Mouse (Mus musculus): Measurements from ENCODE around the gene Olfml2b. TPM values are rescaled to one million over a fixed set of nuclear protein-coding genes. Genes with fewer than 3 reads are reported as not detected.

Olfml2b gene
- total RNA-seq, 1 experiment = 2.2 TPM

DNA sequence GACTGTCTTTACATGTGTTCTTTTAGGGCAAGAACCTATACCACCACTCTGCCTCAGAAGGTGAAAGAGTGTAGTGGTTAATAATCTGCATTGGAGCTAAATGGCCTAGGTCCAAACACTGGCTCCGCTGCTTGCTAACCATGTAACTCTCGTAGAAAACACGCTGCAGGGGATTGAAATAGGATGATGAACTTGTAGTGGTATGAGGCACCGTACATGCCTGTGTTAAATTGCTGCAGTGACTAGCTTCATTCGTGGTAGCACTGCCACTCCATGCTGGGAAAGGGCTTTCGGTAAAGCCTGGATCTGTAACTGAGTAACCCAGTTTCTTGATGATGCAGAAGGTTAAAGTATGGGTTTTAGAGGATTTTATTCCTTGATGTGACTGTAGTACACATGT, 59.8 kb downstream of the Olfml2b start:
- H3K36me3 ChIP-seq (ENCODE audit: control insufficient read depth, insufficient read depth, low read length, poor library complexity, severe bottlenecking) = no peaks in the 10 kb centered on the region; the same call in 1 of the 2 replicates
- in situ Hi-C loops (cut with MboI; ENCODE audit: low sequenced_read_pairs in 2 of 2, unreplicated experiment in 2 of 2) = no loop called here
- H3K4me1 ChIP-seq (ENCODE audit: control insufficient read depth in 2 of 2, insufficient read depth in 2 of 2, low read length in 2 of 2, poor library complexity in 1 of 2) = no peaks in the 10 kb centered on the region
- H3K9ac ChIP-seq (ENCODE audit: insufficient read depth, low read depth, low read length, poor library complexity, severe bottlenecking) = no peak overlapping the region
- H3K4me3 ChIP-seq (ENCODE audit: insufficient read depth in 1 of 2, low read depth in 1 of 2, low read length in 2 of 2, poor library complexity in 1 of 2, severe bottlenecking in 1 of 2) = no peak overlapping the region
- H3K9me3 ChIP-seq (ENCODE audit: control insufficient read depth, insufficient read depth, low read depth, low read length) = no peaks in the 10 kb centered on the region
- TF ChIP-seq ZNF384 (IDR thresholded peaks at IDR 0.05; ENCODE audit: low read depth, low read length) (no peak), CHD2 (IDR thresholded peaks at IDR 0.05; ENCODE audit: low read depth, low read length) (no peak), HCFC1 (IDR thresholded peaks at IDR 0.05; ENCODE audit: borderline replicate concordance, insufficient read depth, low read length) (no peak), MAFK (IDR thresholded peaks at IDR 0.05; ENCODE audit: insufficient read depth, low read depth, low read length) (no peak), ZC3H11A (IDR thresholded peaks at IDR 0.05; ENCODE audit: borderline replicate concordance, low read depth, low read length) (no peak)
- no peak for DNase-seq (ENCODE audit: low read depth, low spot score)
- no peak overlapping the region for H3K27ac ChIP-seq (ENCODE audit: insufficient read depth, low read depth, low read length, poor library complexity, severe bottlenecking)

DNA sequence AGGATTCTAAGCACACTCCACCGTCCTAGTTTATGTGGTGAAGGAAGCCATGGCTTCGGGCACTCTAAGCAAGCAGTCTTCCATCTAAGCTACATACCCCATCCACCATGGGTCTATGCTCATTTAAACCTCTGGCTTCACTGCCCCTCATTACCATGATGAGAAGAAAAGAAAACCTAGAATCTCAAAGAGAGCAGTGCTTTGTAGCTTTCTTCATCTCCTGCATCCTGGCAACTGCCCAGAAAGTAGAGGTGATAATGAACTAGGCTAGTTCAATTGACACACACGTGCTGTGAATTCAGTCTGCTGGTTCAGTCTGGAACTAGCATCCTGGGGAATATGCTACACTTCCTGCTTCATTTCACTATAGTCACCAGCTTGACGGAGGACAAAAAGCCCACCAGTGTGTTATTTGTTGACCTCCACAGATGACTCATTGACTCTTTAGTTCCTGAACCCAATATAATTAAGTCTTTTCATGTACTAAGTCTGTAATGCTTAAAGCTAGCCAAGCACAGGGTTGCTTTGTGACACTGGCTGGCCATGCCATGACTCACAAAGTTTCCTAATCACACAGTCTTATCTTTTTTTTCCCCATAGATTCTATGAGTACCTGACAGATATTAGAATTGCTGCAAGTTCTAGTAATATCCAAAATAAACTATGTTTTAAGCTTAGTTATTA, 60.7 kb downstream of the Olfml2b start:
- Histone ChIP-seq H3K27ac (ENCODE audit: insufficient read depth, low read depth, low read length, poor library complexity, severe bottlenecking) (no peak overlapping the region), H3K4me3 (ENCODE audit: insufficient read depth in 1 of 2, low read depth in 1 of 2, low read length in 2 of 2, poor library complexity in 1 of 2, severe bottlenecking in 1 of 2) (no peak overlapping the region), H3K36me3 (ENCODE audit: control insufficient read depth, insufficient read depth, low read length, poor library complexity, severe bottlenecking) (no peaks in the 10 kb centered on the region; the same call in 1 of the 2 replicates), H3K9ac (ENCODE audit: insufficient read depth, low read depth, low read length, poor library complexity, severe bottlenecking) (no peak overlapping the region), H3K9me3 (ENCODE audit: control insufficient read depth, insufficient read depth, low read depth, low read length) (no peaks in the 10 kb centered on the region), H3K4me1 (ENCODE audit: control insufficient read depth in 2 of 2, insufficient read depth in 2 of 2, low read length in 2 of 2, poor library complexity in 1 of 2) (no peaks in the 10 kb centered on the region)
- TF ChIP-seq HCFC1 (IDR thresholded peaks at IDR 0.05; ENCODE audit: borderline replicate concordance, insufficient read depth, low read length) = no peak
- no peak for DNase-seq (ENCODE audit: low read depth, low spot score)
- in situ Hi-C loops (cut with MboI; ENCODE audit: low sequenced_read_pairs in 2 of 2, unreplicated experiment in 2 of 2) = no loop called here

DNA sequence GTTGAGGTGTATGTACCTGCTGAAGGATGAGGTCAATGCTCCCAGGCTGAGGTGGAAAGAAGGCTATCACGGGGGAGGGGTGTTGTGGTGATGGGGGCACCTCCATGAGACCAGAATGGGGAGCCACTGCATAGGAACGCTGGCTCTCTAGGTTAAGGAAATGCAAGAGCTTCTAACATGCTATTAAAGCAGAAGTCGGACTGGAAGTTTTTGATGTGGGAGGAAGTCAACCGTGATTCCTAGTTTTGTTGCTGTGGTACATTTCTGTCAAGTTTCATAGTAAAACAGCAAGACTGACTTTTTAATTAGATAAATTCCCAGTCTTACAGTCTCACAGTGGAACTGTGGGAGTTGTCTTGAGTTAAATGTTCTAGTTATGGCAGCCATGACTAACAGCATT, 61.7 kb downstream of the Olfml2b start:
- no peak overlapping the region for H3K27ac ChIP-seq (ENCODE audit: insufficient read depth, low read depth, low read length, poor library complexity, severe bottlenecking)
- H3K9ac ChIP-seq (ENCODE audit: insufficient read depth, low read depth, low read length, poor library complexity, severe bottlenecking) = no peak overlapping the region
- no peak overlapping the region for H3K4me3 ChIP-seq (ENCODE audit: insufficient read depth in 1 of 2, low read depth in 1 of 2, low read length in 2 of 2, poor library complexity in 1 of 2, severe bottlenecking in 1 of 2)
- no peak for DNase-seq (ENCODE audit: low read depth, low spot score)
- no peaks in the 10 kb centered on the region for H3K9me3 ChIP-seq (ENCODE audit: control insufficient read depth, insufficient read depth, low read depth, low read length)
- H3K4me1 ChIP-seq (ENCODE audit: control insufficient read depth in 2 of 2, insufficient read depth in 2 of 2, low read length in 2 of 2, poor library complexity in 1 of 2) = no peaks in the 10 kb centered on the region
- H3K36me3 ChIP-seq (ENCODE audit: control insufficient read depth, insufficient read depth, low read length, poor library complexity, severe bottlenecking) = no peaks in the 10 kb centered on the region; the same call in 1 of the 2 replicates
- no peak for TF ChIP-seq CHD2 (IDR thresholded peaks at IDR 0.05; ENCODE audit: low read depth, low read length)
- TF ChIP-seq HCFC1 (IDR thresholded peaks at IDR 0.05; ENCODE audit: borderline replicate concordance, insufficient read depth, low read length) = no peak
- TF ChIP-seq ZC3H11A (IDR thresholded peaks at IDR 0.05; ENCODE audit: borderline replicate concordance, low read depth, low read length) = no peak
- TF ChIP-seq ZNF384 (IDR thresholded peaks at IDR 0.05; ENCODE audit: low read depth, low read length) = no peak
- TF ChIP-seq MAFK (IDR thresholded peaks at IDR 0.05; ENCODE audit: insufficient read depth, low read depth, low read length) = no peak
- in situ Hi-C loops (cut with MboI; ENCODE audit: low sequenced_read_pairs in 2 of 2, unreplicated experiment in 2 of 2) = no loop called here

DNA sequence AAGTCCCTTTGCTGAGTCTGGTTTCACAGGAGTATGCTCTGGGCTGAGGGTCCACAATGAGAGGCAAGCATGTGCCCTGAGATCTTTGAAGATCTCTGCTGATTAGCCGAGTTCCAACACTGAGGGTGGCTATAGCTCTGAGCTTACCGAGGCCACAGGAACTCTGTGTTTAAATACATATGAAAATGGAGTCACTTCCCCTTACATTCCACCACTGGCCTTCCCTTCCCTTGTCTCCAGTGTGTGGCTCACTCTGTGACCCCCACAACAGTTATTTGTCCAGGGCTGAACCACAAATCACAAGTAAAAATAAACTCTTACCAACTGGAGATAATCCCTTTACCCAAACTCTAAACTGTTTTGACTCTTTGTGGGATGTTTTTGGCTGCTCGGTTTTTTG, 64.7 kb downstream of the Olfml2b start:
- no peak overlapping the region for H3K4me3 ChIP-seq (ENCODE audit: insufficient read depth in 1 of 2, low read depth in 1 of 2, low read length in 2 of 2, poor library complexity in 1 of 2, severe bottlenecking in 1 of 2)
- no peak for DNase-seq (ENCODE audit: low read depth, low spot score)
- H3K4me1 ChIP-seq (ENCODE audit: control insufficient read depth in 2 of 2, insufficient read depth in 2 of 2, low read length in 2 of 2, poor library complexity in 1 of 2) = no peaks in the 10 kb centered on the region
- no peak overlapping the region for H3K9ac ChIP-seq (ENCODE audit: insufficient read depth, low read depth, low read length, poor library complexity, severe bottlenecking)
- no peaks in the 10 kb centered on the region for H3K9me3 ChIP-seq (ENCODE audit: control insufficient read depth, insufficient read depth, low read depth, low read length)
- in situ Hi-C loops (cut with MboI; ENCODE audit: low sequenced_read_pairs in 2 of 2, unreplicated experiment in 2 of 2) = no loop called here
- no peaks in the 10 kb centered on the region; the same call in 1 of the 2 replicates for H3K36me3 ChIP-seq (ENCODE audit: control insufficient read depth, insufficient read depth, low read length, poor library complexity, severe bottlenecking)
- no peak for TF ChIP-seq CHD2 (IDR thresholded peaks at IDR 0.05; ENCODE audit: low read depth, low read length)
- no peak for TF ChIP-seq MAFK (IDR thresholded peaks at IDR 0.05; ENCODE audit: insufficient read depth, low read depth, low read length)
- no peak for TF ChIP-seq HCFC1 (IDR thresholded peaks at IDR 0.05; ENCODE audit: borderline replicate concordance, insufficient read depth, low read length)
- no peak for TF ChIP-seq ZNF384 (IDR thresholded peaks at IDR 0.05; ENCODE audit: low read depth, low read length)
- TF ChIP-seq ZC3H11A (IDR thresholded peaks at IDR 0.05; ENCODE audit: borderline replicate concordance, low read depth, low read length) = no peak
- H3K27ac ChIP-seq (ENCODE audit: insufficient read depth, low read depth, low read length, poor library complexity, severe bottlenecking) = no peak overlapping the region

DNA sequence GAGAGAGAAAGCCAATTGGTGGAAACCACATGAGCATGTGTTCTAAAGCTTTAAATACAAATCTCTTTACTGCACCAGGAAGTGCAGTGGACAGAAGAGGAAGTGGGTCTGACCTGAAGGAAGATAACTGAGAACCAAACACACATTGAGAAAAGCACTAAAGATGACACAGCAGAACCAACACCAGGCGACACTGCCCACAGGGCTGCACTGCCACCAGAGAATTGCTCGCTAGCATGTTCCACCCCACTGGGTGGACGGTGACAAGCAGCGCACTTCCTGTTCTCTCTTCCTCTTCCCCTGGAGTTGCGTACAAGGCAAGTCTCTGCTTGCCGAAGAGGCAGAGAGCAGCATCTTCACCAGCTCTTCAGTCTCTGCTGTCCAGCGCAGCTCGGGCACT, 65.1 kb downstream of the Olfml2b start:
- H3K27ac ChIP-seq (ENCODE audit: insufficient read depth, low read depth, low read length, poor library complexity, severe bottlenecking) = no peak overlapping the region

More for the DNA sequence above, 65.1 kb downstream of the Olfml2b start:
- Histone ChIP-seq H3K4me1 (ENCODE audit: control insufficient read depth in 2 of 2, insufficient read depth in 2 of 2, low read length in 2 of 2, poor library complexity in 1 of 2) (no peaks in the 10 kb centered on the region), H3K4me3 (ENCODE audit: insufficient read depth in 1 of 2, low read depth in 1 of 2, low read length in 2 of 2, poor library complexity in 1 of 2, severe bottlenecking in 1 of 2) (no peak overlapping the region), H3K9me3 (ENCODE audit: control insufficient read depth, insufficient read depth, low read depth, low read length) (no peaks in the 10 kb centered on the region), H3K9ac (ENCODE audit: insufficient read depth, low read depth, low read length, poor library complexity, severe bottlenecking) (no peak overlapping the region), H3K36me3 (ENCODE audit: control insufficient read depth, insufficient read depth, low read length, poor library complexity, severe bottlenecking) (no peaks in the 10 kb centered on the region; the same call in 1 of the 2 replicates)
- TF ChIP-seq ZNF384 (IDR thresholded peaks at IDR 0.05; ENCODE audit: low read depth, low read length) (no peak), CHD2 (IDR thresholded peaks at IDR 0.05; ENCODE audit: low read depth, low read length) (no peak), ZC3H11A (IDR thresholded peaks at IDR 0.05; ENCODE audit: borderline replicate concordance, low read depth, low read length) (no peak), MAFK (IDR thresholded peaks at IDR 0.05; ENCODE audit: insufficient read depth, low read depth, low read length) (no peak), HCFC1 (IDR thresholded peaks at IDR 0.05; ENCODE audit: borderline replicate concordance, insufficient read depth, low read length) (no peak)
- DNase-seq (ENCODE audit: low read depth, low spot score) = no peak
- in situ Hi-C loops (cut with MboI; ENCODE audit: low sequenced_read_pairs in 2 of 2, unreplicated experiment in 2 of 2) = no loop called here

Data from ES-E14 (cell line).